Mouse (Mus musculus) skeletal muscle tissue, adult 2 months (tissue): ENCODE data around the gene Rnf141.
A peak's percentile ranks its signal among the peaks of the same experiment; 100 is the strongest.

Experiments used
- DNase-seq: peaks from one replicate; pipeline ENCODE4 v3.0.0-alpha.2; 2012; ENCODE audit warnings: low read depth, low spot score

Rnf141 gene

DNA sequence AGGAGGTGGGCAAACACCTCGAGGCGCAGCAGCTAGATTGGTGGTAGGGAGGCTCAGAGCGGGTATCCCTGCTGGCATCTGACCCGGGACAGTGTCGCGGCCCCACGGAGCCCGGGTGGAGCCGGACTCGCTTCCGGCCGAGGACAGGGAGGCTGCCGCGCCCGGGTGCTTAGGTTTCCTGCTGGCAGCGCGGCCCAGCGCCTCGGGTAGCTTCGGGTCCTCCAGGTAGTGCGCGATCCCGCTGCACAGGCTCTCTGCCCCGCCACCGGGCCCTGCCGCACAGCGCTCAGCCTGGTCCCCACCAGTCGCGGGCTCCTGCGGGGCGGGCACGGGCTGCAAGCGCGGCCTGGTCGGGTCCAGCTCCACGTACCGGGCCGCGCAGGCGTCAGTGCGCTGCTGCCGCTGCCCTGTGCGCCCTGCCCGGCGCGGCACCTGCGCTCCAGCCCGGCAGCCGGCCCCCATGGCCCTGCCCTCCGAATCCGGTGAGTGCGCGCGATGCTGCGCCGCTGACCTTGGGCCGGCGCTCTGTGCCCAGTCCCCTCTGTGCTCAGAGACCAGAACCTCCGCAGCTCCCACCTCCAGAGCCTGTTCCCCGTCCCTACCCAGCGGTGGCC is 75.7 kb downstream of the Rnf141 start:
- peak; percentile 43 for DNase-seq

DNA sequence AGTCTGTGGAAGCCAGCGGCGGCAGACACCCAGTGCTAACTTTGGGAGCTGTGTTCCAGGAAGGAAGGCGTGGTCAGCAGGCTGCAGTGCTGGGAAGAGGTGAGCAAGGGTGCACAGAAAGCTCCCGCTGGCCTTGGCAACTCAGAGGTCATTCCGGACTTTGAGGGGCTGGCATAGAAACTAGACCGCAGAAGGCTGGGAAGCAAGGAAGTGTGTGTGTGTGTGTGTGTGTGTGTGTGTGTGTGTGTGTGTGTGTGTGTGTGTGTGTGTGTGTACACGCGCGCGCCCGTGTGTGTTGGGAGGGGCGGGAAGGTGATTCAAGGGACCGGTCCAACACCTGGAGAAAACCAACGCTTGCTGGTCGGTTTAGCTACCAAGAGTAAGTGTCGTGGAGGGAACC is 76.3 kb downstream of the Rnf141 start, which contains the start of gene Ampd3:
Ampd3 (plus strand) TSS at position 206 of the 400 bp plus-strand sequence.
- no peak for DNase-seq

DNA sequence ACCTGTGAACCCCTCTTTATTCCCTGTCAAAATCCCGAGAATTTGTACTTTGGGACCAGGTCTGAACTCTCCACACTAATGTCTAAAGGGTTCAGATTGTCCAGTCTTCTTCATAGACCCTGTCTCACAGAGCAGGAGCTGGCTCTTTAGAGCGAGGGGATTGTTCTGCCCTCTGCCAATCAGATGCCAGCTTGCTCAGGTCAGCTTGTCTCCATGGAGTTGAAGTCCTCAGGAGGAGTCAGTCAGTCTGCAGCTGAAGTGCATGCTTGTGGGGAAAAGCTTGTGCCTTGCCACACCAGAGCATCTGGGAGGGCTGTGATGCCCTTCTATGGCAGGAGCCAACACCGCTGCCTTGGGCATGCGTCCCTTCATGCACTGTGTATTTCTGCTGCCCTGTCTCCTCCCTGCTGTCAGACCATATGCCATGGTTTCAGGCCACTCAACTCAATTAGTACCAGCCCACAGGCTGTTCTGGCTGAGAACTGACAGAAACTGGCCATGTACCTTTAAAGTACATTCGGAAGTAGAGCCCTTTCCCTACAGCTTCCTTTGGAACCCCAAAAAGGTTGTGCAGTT is 81.6 kb downstream of the Rnf141 start:
- no peak for DNase-seq

DNA sequence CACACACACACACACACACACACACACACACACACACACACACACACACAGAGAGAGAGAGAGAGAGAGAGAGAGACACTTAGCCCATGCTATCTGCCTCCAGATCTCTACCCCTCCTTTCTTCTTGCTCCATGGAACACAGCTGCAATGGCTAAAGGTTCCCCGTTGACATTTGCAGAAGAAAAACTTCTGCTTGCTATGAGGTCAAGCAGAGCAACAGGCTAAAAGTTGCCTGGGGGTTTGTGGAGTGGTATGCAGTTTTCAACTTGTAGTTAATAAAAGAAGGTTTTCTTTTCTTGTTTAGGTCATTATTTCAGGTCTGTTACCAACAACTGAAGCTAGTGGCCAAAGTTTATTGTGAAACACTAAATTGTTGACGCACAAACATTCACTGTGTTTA is 87.8 kb downstream of the Rnf141 start:
- no peak for DNase-seq

DNA sequence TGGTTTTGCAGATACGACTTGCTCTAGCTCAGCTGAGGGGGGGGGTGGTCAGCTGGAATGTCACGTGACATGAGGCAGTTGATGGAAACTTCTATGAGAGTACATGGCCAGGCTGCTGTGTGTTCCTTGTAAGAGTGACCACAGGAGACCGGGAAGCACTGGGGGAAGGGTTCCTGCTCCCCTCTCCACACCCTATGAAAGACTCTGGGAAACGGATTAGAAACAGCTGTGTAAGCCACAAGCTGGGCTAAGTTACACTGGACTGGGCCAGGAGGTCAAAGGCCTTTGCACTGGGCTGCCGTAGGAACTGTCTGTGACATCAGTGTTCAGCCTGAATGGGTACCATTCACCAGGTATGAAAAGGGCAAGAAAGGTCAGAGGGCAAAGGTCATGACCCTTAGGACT is 90.3 kb downstream of the Rnf141 start:
- DNase-seq, result peak; percentile 62

DNA sequence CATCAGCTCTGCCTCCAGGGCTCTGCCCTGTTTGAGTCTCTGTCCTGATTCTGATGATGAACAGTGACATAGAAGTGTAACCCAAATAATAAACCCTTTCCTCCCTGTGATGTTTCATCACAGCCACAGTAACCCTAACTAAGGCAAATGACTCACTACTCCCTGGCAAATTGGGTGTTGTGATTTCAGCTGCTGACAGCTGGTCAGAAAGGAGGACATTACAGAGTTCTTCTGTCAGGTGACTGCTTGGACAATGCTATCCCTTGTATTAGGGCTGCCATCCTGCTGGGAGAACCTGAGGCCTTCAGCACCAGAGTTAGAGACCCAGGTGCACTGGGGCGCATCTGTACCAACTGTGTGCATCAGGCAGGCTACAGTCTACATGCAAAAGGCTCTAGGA is 90.9 kb downstream of the Rnf141 start:
- DNase-seq, result no peak

DNA sequence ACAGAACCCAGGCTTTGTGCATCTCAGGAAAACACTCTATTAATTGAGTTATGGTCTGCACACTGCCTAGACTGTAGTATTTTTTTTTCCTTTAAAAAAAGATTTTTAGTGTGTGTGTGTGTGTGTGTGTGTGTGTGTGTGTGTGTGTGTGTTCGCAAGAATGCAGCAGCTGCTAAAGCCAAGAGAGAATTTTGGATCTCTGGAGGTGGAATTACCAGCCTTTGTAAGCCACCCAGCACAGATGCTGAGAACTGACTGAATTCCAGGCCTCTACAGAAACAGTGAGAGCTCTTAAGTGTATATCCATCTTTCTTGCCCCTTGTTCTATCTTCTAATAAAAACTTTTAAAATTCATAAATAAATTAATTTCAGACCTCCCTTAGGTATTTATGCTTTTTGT is 92.6 kb downstream of the Rnf141 start:
- DNase-seq, result no peak

DNA sequence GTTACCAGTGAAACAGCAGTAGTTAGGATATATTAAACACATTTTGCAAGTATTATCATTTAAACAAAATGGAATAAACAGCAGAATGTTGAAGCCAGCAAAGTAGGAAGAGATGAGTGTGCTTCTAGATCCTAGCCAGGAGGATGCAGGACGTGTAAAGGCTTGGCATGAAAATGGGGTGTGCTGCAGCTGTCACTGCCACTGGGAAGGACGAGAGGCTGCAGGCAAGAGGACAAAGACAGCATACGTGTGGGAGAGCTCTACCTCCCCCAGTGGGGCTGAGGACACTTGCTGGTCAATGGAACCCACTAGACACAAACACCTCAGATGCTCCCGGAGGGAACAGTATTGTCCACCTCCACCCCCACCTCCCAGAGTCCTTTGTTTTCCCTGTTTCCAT is 93.4 kb downstream of the Rnf141 start:
- no peak for DNase-seq
